Mouse (Mus musculus) liver, postnatal 0 days (tissue): Measurements from ENCODE around the gene Mak.

ENCODE experiments used
- CTCF ChIP-seq: sonication (generic); IDR thresholded peaks from 2 replicates; pipeline ENCODE4 v1.5.1; 2016; ENCODE audit warnings: antibody characterized with exemption, low read depth
- EP300 ChIP-seq: IDR thresholded peaks from 2 replicates; pipeline ENCODE4 v1.6.1; 2016; ENCODE audit warnings: antibody characterized with exemption, low read depth, mild to moderate bottlenecking

DNA sequence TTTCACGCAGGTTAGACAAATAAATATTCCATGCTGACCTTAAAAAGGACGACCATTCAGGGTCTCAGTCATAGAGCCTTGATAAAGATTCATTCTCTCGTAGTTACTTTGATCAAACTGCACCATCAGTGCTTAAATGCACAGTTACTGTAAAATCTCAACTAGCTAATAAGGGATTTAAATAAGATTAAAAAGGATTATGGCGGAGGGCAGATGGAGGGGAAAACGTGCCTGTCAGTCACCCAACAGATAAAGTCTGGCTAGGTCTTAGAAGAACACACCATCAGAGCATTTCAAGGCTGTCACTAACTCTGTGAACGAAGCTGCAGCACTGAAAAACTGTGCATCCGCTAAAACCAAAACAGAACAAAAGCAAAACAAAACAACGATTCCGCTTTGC lies 1.6 kb downstream of the Mak start:
- TF ChIP-seq CTCF = no peak
- TF ChIP-seq EP300 = no peak
